Mouse (Mus musculus) limb, embryonic 13.5 days (tissue): ENCODE data around the gene Csmd2. TPM values are rescaled to one million over a fixed set of nuclear protein-coding genes. Genes with fewer than 3 reads are reported as not detected.

Experiments used
- ATAC-seq: fragments of 200-750 bp; cut with Nextera tagmentation; 2 replicates; pipeline ENCODE4 v1.8.0; 2017; ENCODE audit warnings: low read depth, moderate number of reproducible peaks, moderate TSS enrichment; ENCODE audit not compliant: low FRiP score
- H3K27ac ChIP-seq: fragments of 300-500 bp; sonication (generic); 2 replicates; pipeline ENCODE4 v1.5.1; 2015; ENCODE audit warnings: inconsistent platforms, mild to moderate bottlenecking, moderate library complexity
- H3K27me3 ChIP-seq: fragments of 300-500 bp; sonication (generic); 2 replicates; pipeline ENCODE4 v1.6.1; 2015; ENCODE audit warnings: mild to moderate bottlenecking, inconsistent platforms
- H3K36me3 ChIP-seq: fragments of 300-500 bp; sonication (generic); 2 replicates; pipeline ENCODE4 v1.6.1; 2015; ENCODE audit warnings: inconsistent platforms, mild to moderate bottlenecking, moderate library complexity
- H3K4me1 ChIP-seq: fragments of 300-500 bp; sonication (generic); 2 replicates; pipeline ENCODE4 v1.6.1; 2015; ENCODE audit warnings: inconsistent platforms
- H3K4me2 ChIP-seq: fragments of 300-500 bp; sonication (generic); replicated peaks from 2 replicates; pipeline ENCODE4 v1.6.1; 2015; ENCODE audit warnings: inconsistent platforms, mild to moderate bottlenecking, moderate library complexity
- H3K4me3 ChIP-seq: fragments of 300-500 bp; sonication (generic); 2 replicates; pipeline ENCODE4 v1.5.1; 2015; ENCODE audit warnings: moderate library complexity, mild to moderate bottlenecking, inconsistent platforms
- H3K9ac ChIP-seq: fragments of 300-500 bp; sonication (generic); 2 replicates; pipeline ENCODE4 v1.6.1; 2015; ENCODE audit warnings: mild to moderate bottlenecking, inconsistent platforms
- H3K9me3 ChIP-seq: fragments of 300-500 bp; sonication (generic); 2 replicates; pipeline ENCODE4 v1.6.1; 2016; ENCODE audit warnings: inconsistent platforms
- WGBS: fragments of 180-500 bp; shearing (Covaris S2); methylation state at CpG from one replicate; pipeline ENCODE4 v1.1.7; 2015; 5-methylcytosine and 5-hydroxymethylcytosine counted together
- polyA plus RNA-seq: library from polyadenylated mRNA; unstranded; fragments of >200 nt; fragmentation: Nextera tagmentation; extraction: Ambion mirVana; gene quantifications from 2 replicates; pipeline ENCODE4 v1.2.1, GENCODE M21; 2015

The Csmd2 gene
- polyA plus RNA-seq, 1 experiment from 2014 or later = 0.14 TPM

DNA sequence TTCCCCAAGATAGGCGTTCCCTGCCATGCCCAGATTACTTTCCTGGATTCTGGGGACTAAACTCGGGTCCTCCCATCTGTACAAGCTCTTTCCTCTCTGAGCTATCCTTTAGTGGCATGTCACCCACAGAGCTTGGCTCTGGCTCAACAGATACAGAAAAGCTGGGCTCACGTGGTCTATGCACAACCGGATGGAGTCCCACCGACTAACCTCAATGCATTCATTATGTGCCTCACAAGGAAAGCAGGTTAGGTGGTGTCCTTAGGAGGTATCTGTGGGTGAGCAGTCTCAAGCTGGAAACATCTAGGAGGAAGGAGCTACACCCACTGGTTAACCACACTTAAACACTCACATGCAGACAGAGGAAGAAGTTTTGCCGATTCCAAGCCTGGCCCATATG lies 140.9 kb downstream of the Csmd2 start:
- H3K27ac ChIP-seq = no peak overlapping the region
- no peak overlapping the region for H3K4me3 ChIP-seq
- H3K4me1 ChIP-seq = no peaks in the 10 kb centered on the region
- H3K9me3 ChIP-seq = peaks cover 7% of the 10 kb centered on the region; the same call in 1 of the 2 replicates
- no peaks in the 10 kb centered on the region; the same call in 1 of the 2 replicates for H3K27me3 ChIP-seq
- no peak overlapping the region for H3K9ac ChIP-seq
- no peaks in the 10 kb centered on the region for H3K36me3 ChIP-seq
- no peak overlapping the region for H3K4me2 ChIP-seq
- 74% methylated on average over 6 of the region's 6 CpGs for WGBS
- no peak for ATAC-seq

DNA sequence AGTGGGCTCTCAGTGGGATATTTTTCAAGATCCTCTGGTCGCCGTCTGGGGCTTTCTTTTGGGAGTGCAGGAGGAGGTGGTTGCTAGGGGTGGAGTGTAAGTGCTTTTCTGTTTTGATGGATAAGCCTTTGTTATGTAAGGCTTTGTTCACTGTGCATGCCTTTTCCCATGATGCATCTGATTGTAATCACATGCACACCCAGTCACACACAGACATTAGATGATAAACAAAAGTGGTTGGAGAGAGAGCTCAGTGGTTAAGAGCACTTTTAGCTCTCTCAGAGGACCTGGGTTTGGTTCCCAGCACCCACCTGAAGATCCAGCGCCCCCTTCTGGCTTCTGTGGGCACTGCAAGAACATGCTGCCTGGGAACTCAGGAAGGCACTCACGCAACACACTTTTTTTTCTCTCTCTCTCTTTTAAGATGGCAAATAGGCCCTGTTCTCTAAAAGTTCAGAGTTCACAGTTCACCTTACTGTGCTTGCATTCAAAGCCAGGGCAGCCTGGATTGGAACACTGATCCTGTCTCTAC lies 143.0 kb downstream of the Csmd2 start:
- no peak for ATAC-seq
- Histone ChIP-seq H3K4me2 (no peak overlapping the region), H3K4me1 (no peaks in the 10 kb centered on the region), H3K4me3 (no peak overlapping the region), H3K36me3 (no peaks in the 10 kb centered on the region), H3K9ac (no peak overlapping the region), H3K27ac (no peak overlapping the region), H3K27me3 (no peaks in the 10 kb centered on the region; the same call in 1 of the 2 replicates), H3K9me3 (no peaks in the 10 kb centered on the region)
- WGBS = 78% methylated on average over 4 of the region's 4 CpGs

DNA sequence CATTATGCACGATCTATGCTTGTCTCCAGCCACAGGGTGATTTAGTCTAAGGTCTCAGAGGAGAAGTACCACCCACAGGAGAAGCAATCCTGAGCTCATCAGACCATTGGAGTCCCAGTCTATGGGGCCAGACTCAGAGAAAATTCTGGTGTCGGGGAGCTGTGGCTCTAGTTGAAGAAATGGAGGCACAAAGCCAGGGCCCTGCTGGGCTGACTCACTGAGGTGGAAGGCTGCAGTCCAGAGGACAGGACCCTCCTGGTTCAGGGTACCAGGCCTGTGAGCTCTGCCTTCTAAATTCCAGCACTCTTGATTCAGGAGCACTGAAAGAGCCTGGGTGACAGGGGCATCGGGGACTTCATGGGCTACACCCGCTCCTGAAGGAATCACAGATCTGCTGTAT lies 144.0 kb downstream of the Csmd2 start:
- no peaks in the 10 kb centered on the region; the same call in 1 of the 2 replicates for H3K27me3 ChIP-seq
- no peak overlapping the region for H3K4me3 ChIP-seq
- H3K4me2 ChIP-seq = no peak overlapping the region
- peaks cover 5% of the 10 kb centered on the region; the same call in 1 of the 2 replicates for H3K9me3 ChIP-seq
- no peak overlapping the region for H3K27ac ChIP-seq
- 89% methylated on average over 4 of the region's 4 CpGs for WGBS
- H3K9ac ChIP-seq = no peak overlapping the region
- H3K4me1 ChIP-seq = no peaks in the 10 kb centered on the region
- no peak for ATAC-seq
- H3K36me3 ChIP-seq = no peaks in the 10 kb centered on the region

DNA sequence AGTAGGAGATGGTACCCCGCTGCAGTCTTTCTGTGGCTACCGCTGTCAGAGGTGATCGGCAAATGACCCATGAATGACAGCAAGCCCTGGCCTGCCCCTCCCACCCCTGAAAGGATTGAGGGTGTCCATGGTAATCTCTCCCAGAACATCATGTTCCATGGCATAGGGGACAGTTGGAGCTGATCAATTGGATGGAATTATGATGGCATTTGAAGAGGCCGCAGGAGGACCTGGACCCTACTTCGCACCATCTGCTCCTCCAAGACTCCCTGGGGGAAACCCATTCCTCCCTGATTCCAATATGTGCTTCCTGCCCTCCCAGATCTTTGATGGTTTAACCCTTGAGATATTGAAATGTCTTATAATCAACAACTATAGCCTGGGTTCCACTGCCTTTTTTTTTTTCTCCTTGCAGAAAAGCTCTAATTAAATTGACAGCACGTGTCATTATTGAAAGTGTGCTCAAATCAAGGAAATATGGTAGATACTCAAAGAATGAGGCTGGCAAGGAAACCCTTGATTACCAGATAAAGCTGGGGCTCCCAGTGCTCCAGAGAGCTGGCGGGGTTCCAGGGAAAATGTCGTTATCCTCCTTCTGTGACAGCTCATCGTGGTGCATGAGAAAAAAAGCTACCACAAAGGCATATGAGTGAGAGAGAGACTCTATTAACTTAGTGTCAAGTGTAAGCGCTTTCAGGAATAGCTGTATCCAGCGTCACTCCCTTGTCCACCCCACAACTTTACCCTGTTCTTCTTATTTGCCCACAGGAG lies 145.4 kb downstream of the Csmd2 start:
- no peaks in the 10 kb centered on the region for H3K36me3 ChIP-seq
- no peak overlapping the region for H3K27ac ChIP-seq
- 78% methylated on average over 11 of the region's 11 CpGs for WGBS

DNA sequence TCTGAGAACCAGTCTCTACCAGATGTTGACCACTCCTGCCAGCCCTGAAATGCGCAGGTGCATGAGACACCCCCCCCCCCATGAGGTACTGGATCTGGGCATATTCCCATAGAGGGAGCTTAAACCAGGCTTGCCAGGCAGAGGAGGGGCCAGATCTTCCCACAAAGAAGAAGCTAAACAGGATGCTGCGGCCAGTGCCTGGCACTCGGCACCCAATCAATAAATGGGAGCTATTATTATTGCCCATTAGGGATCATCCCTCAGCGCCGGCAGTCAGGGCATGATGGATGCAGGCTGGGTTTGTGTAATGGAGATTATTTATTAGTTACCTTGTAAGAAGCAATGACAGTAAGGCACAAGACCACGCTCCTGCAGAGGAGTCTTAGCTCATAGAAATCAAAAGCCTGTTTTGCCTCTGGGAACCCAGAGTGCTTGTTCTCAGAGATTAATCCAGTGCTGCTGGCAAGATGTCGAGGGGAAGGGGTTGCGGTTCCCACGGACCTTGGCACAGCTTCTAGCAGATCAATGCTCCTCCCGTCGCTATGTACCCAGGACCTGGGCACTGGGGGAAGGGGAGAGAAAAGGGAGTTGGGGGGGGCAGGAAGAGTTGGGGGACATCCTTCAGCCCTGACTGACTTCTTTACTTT lies 146.8 kb downstream of the Csmd2 start:
- Histone ChIP-seq H3K36me3 (no peaks in the 10 kb centered on the region), H3K27ac (no peak overlapping the region), H3K4me3 (no peak overlapping the region), H3K4me1 (no peaks in the 10 kb centered on the region), H3K9ac (no peak overlapping the region), H3K4me2 (no peak overlapping the region), H3K9me3 (peaks cover 5% of the 10 kb centered on the region; the same call in 1 of the 2 replicates), H3K27me3 (no peaks in the 10 kb centered on the region)
- ATAC-seq = no peak
- WGBS = 79% methylated on average over 11 of the region's 11 CpGs

More for the DNA sequence above, 145.4 kb downstream of the Csmd2 start:
- Histone ChIP-seq H3K27me3 (no peaks in the 10 kb centered on the region), H3K9ac (no peak overlapping the region), H3K9me3 (peaks cover 5% of the 10 kb centered on the region; the same call in 1 of the 2 replicates), H3K4me1 (no peaks in the 10 kb centered on the region), H3K4me3 (no peak overlapping the region), H3K4me2 (no peak overlapping the region)
- ATAC-seq = no peak

DNA sequence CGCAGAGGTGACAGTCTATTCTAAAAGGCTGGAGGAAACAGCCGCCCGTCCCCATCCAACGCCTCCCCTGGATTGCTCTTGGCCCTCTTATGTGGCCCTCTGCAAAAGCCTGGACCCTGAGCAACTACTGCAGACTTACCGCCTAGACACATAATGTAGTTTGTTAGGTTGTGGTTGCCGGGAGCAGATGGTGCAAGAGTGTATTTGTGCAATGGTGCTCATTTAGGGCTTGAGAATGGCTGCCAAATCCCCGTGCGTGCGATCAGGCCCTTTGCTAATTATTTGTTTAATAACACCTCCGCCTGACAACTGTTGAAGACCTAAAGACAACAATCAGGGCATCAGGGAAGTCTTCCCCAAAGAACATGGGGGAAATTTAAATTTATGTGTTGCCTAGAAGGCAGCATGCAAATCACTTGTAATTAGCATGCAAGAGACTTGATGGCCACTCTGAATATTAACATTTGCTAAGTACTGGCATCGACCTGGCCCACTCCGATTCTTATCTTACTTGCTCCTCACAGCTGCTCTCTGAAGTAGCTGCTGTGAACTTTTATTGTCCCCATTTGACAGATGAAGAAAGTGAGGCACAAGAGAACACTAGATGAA lies 147.5 kb downstream of the Csmd2 start:
- no peak for ATAC-seq
- no peaks in the 10 kb centered on the region for H3K27me3 ChIP-seq

DNA sequence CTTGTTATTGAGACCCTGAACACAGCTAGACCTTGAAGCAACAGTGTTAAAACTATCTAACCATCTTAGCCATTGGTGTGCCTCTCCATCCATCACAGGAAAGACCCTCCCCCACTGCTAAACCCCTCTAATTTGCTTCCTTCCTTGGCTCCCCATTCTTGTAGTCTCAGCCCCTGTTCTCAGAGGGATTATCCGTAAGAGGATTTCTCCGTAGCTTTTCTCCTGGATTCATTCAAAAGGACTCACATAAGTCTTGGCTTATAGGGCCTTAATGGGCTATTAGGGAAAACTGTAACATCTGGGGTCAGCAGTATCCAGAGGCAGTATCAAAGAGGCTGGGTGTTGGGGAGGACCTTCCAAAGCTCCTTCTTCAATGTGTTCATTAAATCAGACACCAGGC lies 152.3 kb downstream of the Csmd2 start:
- no peak overlapping the region for H3K4me3 ChIP-seq
- no peak overlapping the region for H3K4me2 ChIP-seq
- H3K27me3 ChIP-seq = no peaks in the 10 kb centered on the region
- WGBS = 59% methylated on average over 2 of the region's 2 CpGs
- no peak overlapping the region for H3K9ac ChIP-seq
- H3K27ac ChIP-seq = no peak overlapping the region
- ATAC-seq = no peak
- H3K36me3 ChIP-seq = no peaks in the 10 kb centered on the region
- H3K9me3 ChIP-seq = peaks cover 5% of the 10 kb centered on the region; the same call in 1 of the 2 replicates
- no peaks in the 10 kb centered on the region for H3K4me1 ChIP-seq

More for the DNA sequence above, 147.5 kb downstream of the Csmd2 start:
- Histone ChIP-seq H3K9ac (no peak overlapping the region), H3K27ac (no peak overlapping the region), H3K36me3 (no peaks in the 10 kb centered on the region), H3K4me3 (no peak overlapping the region), H3K4me2 (no peak overlapping the region), H3K9me3 (peaks cover 5% of the 10 kb centered on the region; the same call in 1 of the 2 replicates), H3K4me1 (no peaks in the 10 kb centered on the region)
- WGBS = 71% methylated on average over 12 of the region's 12 CpGs

DNA sequence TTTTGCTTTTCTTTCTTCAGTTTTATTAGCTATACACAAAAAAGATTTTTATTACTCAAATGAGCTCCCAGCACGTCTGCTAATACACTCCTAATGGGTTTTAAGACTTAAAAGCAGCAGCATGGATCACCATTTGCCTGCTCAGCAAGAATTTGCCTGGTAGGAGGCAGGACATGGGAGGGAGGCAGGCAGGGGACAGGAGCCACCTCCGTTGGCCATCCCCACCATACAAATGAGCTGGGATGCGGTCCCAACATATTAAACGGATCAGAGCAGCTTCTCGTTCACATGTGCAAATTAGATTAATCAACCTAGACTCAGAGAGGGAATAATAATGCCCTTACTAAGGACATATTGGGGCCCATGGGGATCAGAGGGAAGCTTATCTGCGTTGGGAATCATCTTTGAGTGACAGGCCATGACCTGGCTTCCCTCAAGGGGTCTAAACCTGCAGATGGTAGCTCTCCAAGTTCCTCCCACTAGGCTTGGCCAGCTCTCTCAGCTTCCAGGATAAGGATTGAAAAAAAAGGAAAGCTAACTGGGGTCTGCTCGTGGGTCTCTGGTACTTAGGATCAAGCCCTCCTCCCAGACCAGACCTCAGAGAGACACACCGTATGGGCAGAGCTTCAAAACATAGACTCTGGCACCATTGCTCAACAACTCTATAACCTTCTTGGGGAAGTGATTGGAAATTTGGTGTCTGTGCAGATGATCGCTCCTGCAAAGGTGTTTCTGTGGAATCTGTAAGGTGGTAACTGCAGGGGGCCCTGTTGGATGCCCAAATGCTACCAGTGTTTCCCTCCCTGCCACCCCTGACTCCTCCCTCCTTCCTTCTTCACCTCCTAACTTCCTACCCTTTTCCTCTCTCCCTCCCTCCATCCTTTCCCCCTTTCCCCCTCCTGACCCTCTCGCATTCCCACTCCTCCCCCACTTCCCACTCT lies 153.8 kb downstream of the Csmd2 start:
- WGBS = 64% methylated on average over 10 of the region's 10 CpGs
- no peak overlapping the region for H3K4me2 ChIP-seq
- H3K27me3 ChIP-seq = no peaks in the 10 kb centered on the region
- H3K27ac ChIP-seq = no peak overlapping the region
- no peaks in the 10 kb centered on the region for H3K36me3 ChIP-seq
- H3K9me3 ChIP-seq = no peaks in the 10 kb centered on the region
- H3K4me1 ChIP-seq = no peaks in the 10 kb centered on the region
- no peak overlapping the region for H3K4me3 ChIP-seq
- ATAC-seq = no peak
- H3K9ac ChIP-seq = no peak overlapping the region

DNA sequence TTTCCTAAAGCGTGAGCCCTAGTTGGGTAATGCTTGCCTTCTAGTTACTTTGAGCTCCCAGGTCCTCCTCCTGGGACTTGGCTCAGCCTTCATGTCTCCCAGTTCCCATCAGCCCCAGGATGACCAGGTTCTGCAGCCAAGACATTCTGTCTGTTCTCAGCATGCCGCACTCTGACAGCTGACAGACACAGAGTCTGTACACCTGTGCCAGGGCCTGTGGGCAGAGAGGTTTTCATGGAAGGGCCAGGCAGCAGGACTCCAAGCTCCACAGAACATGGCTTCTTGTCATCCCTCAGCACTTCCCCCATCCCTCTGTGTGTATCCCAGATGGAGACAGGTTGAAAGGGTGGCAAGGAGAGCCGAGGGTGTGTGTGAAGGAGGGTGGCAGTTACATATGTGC lies 154.6 kb downstream of the Csmd2 start:
- ATAC-seq = no peak
- WGBS = 80% methylated on average over 3 of the region's 3 CpGs
- no peaks in the 10 kb centered on the region for H3K27me3 ChIP-seq
- H3K4me1 ChIP-seq = no peaks in the 10 kb centered on the region
- H3K36me3 ChIP-seq = no peaks in the 10 kb centered on the region
- no peaks in the 10 kb centered on the region for H3K9me3 ChIP-seq
- H3K27ac ChIP-seq = no peak overlapping the region
- no peak overlapping the region for H3K4me2 ChIP-seq
- no peak overlapping the region for H3K9ac ChIP-seq
- H3K4me3 ChIP-seq = no peak overlapping the region

DNA sequence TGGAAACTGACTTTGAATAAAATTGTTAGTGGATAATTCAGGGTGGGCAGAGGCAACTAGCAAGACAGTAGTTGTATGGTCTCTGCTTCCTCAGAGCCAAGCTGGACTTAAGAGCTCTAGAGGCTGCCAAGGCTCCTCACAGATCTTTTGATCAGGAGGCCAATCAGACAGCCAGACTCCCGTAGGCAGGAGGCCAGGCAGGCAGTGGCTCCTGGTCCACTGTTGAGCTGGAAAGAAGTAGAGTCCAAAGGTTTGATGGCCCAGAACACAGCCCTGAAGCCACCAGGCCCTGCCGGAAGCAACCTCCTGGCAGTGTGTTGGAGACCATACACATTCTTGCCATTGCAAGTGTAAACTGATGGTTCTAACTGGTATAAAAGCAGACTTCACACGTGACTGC lies 155.5 kb downstream of the Csmd2 start:
- Histone ChIP-seq H3K9me3 (no peaks in the 10 kb centered on the region), H3K27me3 (no peaks in the 10 kb centered on the region), H3K4me2 (no peak overlapping the region), H3K27ac (no peak overlapping the region), H3K9ac (no peak overlapping the region), H3K36me3 (no peaks in the 10 kb centered on the region), H3K4me3 (no peak overlapping the region), H3K4me1 (no peaks in the 10 kb centered on the region)
- WGBS = 81% methylated on average over 3 of the region's 3 CpGs
- no peak for ATAC-seq

DNA sequence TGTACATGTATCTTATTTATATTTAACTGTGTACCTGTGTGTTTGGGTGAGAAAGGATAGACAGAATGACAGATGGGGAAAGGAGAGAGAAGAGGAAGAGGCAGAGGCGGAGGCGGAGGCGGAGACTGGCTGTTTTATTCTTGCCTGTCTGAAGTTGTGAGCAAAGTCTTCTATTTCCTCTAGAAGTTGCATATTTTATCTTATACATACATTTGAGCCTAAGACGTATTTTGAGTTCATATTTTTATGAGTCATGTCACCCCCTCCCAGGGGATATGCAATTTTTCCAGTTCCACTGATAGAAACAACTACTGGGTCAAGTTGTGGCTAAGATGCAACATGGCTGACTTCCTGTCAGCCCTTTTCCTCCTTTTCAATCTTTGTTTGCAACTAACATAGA lies 161.9 kb downstream of the Csmd2 start:
- no peak for ATAC-seq
- Histone ChIP-seq H3K4me1 (no peaks in the 10 kb centered on the region), H3K9ac (no peak overlapping the region), H3K27ac (no peak overlapping the region), H3K9me3 (no peaks in the 10 kb centered on the region), H3K4me3 (no peak overlapping the region), H3K36me3 (no peaks in the 10 kb centered on the region), H3K4me2 (no peak overlapping the region), H3K27me3 (no peaks in the 10 kb centered on the region)
- WGBS = 90% methylated on average over 4 of the region's 4 CpGs
